Mouse (Mus musculus): ENCODE measurements around the gene Myrfl. TPM values are rescaled to one million over a fixed set of nuclear protein-coding genes. Genes with fewer than 3 reads are reported as not detected.

Gene Myrfl
- polyA plus RNA-seq, 1 experiment = 0.02 TPM

DNA sequence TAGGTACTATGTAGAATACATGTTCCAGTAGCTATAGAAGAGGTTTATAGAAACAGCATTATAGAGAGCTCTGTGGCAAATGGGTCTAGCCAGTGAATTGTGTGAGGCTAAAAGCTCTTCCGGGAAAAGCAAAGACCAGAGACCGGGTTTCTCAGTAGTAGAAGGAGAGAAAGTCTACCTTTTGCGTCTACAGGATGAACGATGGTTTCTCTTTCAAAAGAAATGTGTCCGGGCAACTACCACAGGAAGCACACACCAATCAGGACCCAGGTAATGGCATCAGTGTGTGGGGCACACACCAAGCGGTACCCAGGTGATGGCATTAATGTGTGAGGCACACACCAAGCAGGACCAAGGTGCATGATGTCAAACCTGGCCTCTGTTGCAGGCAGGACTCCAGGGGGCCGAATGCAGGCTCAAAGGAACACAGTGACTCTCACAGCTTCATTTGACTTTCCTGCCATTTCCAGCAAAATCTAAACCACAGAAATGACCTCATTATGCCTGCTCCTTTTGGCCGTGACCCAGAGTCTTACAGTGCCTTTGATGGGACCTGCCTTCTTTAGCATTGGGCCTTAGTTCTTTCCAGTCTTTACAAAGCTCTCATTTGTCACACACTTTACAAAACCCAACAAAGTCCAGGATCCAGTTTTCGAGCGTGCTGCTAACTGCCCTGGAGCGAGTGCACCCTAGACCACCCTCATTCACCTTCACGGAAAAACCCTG, 1.4 kb downstream of the Myrfl start:
- H3K4me3 ChIP-seq (ENCODE audit: extremely low read depth, insufficient read depth, insufficient read length) = no peak overlapping the region
- no peaks in the 10 kb centered on the region for H3K27me3 ChIP-seq (ENCODE audit: control insufficient read depth, insufficient read depth, low read length)
- WGBS = 91% methylated on average over 12 of the region's 12 CpGs
- no peak for TF ChIP-seq POLR2A (IDR thresholded peaks at IDR 0.05; ENCODE audit: low read depth, low read length)
- TF ChIP-seq CTCF (IDR thresholded peaks at IDR 0.05; ENCODE audit: extremely low read depth, insufficient read depth, insufficient read length, insufficient replicate concordance) = no peak
- no peak overlapping the region for H3K27ac ChIP-seq (ENCODE audit: insufficient read depth, low read length)
- DNase-seq (ENCODE audit: low read depth in 1 of 2, low spot score in 2 of 2) = no peak
- H3K36me3 ChIP-seq (ENCODE audit: control insufficient read depth, insufficient read depth, low read length) = no peaks in the 10 kb centered on the region
- no peaks in the 10 kb centered on the region for H3K4me1 ChIP-seq (ENCODE audit: control insufficient read depth, insufficient read depth, insufficient read length)

DNA sequence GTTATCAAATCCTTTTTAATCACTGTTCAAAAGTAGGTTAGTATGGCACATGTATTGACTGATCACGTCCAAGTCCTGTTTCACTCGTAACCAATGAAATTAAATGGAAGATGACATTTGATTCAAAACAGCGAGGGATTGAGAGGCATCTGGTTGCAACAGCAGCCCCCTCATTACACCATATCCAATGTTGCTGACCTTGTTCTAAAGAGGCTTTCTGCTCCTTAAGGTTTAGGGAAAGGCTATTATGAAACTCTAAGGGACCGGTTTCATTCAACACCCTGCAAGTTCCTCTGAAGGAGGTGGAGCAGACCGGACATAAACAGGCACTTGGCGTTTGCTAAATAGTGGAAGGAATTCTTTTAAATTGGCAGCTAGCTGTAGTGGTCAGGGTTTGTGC, 2.2 kb downstream of the Myrfl start:
- WGBS = 85% methylated on average over 6 of the region's 6 CpGs
- Histone ChIP-seq H3K4me3 (ENCODE audit: extremely low read depth, insufficient read depth, insufficient read length) (no peak overlapping the region), H3K27ac (ENCODE audit: insufficient read depth, low read length) (no peak overlapping the region), H3K36me3 (ENCODE audit: control insufficient read depth, insufficient read depth, low read length) (no peaks in the 10 kb centered on the region), H3K27me3 (ENCODE audit: control insufficient read depth, insufficient read depth, low read length) (no peaks in the 10 kb centered on the region), H3K4me1 (ENCODE audit: control insufficient read depth, insufficient read depth, insufficient read length) (no peaks in the 10 kb centered on the region)
- no peak for TF ChIP-seq POLR2A (IDR thresholded peaks at IDR 0.05; ENCODE audit: low read depth, low read length)
- no peak for TF ChIP-seq CTCF (IDR thresholded peaks at IDR 0.05; ENCODE audit: extremely low read depth, insufficient read depth, insufficient read length, insufficient replicate concordance)
- no peak for DNase-seq (ENCODE audit: low read depth in 1 of 2, low spot score in 2 of 2)

DNA sequence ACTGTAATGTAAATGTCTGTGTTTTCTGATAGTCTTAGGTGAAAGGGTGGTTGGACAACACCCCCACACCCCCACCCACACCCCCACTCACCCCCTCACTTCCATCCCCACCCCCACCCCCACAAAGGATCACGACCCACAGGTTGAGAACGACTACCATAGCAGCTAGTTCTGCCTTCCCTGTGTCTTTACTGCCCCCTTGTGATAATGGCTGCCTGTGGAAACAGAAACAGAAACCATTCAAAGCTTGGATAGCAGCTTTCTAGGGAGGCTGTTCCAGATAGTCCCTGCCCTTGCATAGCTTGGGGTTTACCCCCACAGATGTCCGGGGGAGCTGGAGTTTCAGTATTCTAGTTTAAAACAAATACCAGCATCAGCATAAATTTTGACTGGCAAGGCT, 3.0 kb downstream of the Myrfl start:
- TF ChIP-seq CTCF (IDR thresholded peaks at IDR 0.05; ENCODE audit: extremely low read depth, insufficient read depth, insufficient read length, insufficient replicate concordance) (no peak), POLR2A (IDR thresholded peaks at IDR 0.05; ENCODE audit: low read depth, low read length) (no peak)
- no peak overlapping the region for H3K4me3 ChIP-seq (ENCODE audit: extremely low read depth, insufficient read depth, insufficient read length)
- DNase-seq (ENCODE audit: low read depth in 1 of 2, low spot score in 2 of 2) = no peak

DNA sequence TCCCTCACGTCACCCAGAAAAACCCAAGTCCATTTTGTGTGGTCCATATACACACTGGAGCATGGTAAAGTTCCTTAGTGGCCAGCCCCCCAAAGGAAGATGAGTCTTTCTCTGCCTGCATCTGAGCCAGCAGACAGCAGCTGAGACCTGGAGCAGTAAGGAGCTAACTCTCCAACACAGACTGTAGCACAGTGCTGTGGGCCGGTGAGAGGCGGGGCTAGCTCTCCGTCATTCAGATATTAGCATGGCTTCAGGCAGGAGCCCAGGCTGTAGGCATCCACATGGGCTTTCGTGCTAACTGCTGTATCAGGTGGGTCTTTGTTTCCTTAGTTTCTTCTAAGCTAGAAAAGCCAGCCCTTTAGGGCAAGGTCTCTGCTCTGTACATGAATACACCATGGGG, 6.1 kb downstream of the Myrfl start:
- no peaks in the 10 kb centered on the region for H3K4me1 ChIP-seq (ENCODE audit: control insufficient read depth, insufficient read depth, insufficient read length)
- TF ChIP-seq CTCF (IDR thresholded peaks at IDR 0.05; ENCODE audit: extremely low read depth, insufficient read depth, insufficient read length, insufficient replicate concordance) (no peak), POLR2A (IDR thresholded peaks at IDR 0.05; ENCODE audit: low read depth, low read length) (no peak)
- no peak for DNase-seq (ENCODE audit: low read depth in 1 of 2, low spot score in 2 of 2)
- no peaks in the 10 kb centered on the region for H3K27me3 ChIP-seq (ENCODE audit: control insufficient read depth, insufficient read depth, low read length)
- 79% methylated on average over 5 of the region's 5 CpGs for WGBS
- H3K36me3 ChIP-seq (ENCODE audit: control insufficient read depth, insufficient read depth, low read length) = no peaks in the 10 kb centered on the region
- H3K4me3 ChIP-seq (ENCODE audit: extremely low read depth, insufficient read depth, insufficient read length) = no peak overlapping the region
- H3K27ac ChIP-seq (ENCODE audit: insufficient read depth, low read length) = no peak overlapping the region

More for the DNA sequence above, 3.0 kb downstream of the Myrfl start:
- WGBS = 8% methylated on average over 3 of the region's 3 CpGs
- Histone ChIP-seq H3K27ac (ENCODE audit: insufficient read depth, low read length) (no peak overlapping the region), H3K27me3 (ENCODE audit: control insufficient read depth, insufficient read depth, low read length) (no peaks in the 10 kb centered on the region), H3K4me1 (ENCODE audit: control insufficient read depth, insufficient read depth, insufficient read length) (no peaks in the 10 kb centered on the region), H3K36me3 (ENCODE audit: control insufficient read depth, insufficient read depth, low read length) (no peaks in the 10 kb centered on the region)

DNA sequence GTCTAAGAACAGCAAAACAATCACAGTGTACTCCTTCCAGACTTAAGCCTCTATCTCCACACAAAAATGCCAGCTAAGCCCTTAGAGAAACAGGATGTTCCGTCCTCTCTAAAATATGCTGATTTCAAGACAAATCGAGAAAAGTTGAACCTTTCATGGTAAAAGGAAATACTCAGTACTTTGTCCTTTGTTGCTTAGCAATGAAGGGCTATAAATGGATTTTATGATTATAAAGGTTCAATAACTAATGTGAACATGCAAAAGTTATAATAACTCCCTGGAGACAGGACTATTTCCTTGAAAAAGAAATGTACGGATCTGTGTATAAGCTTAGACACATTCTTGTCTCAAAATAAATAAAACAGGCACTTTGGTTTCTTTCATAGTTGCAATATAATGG, 12.2 kb downstream of the Myrfl start:
- 72% methylated on average over 3 of the region's 3 CpGs for WGBS

DNA sequence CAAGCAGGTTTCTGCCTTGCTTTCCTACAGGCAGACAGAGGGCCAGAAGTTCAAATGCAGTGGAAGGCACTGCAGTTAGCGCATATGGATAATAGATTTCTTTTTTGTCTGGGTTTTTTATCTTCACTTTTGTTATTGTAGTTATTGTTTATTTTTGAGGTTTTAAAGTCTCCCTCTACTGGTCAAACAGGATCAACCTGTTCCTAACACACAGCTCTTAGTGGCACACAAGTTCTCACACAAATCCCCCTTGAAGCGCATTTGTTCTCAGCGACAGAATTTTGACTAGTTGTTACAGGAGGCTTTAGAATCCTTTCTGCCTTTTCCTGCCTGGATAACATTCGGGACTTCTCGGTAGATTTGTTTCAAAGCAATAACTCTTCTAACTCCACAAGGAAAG, 13.2 kb downstream of the Myrfl start:
- WGBS = 81% methylated on average over 5 of the region's 5 CpGs
- DNase-seq (ENCODE audit: low read depth in 1 of 2, low spot score in 2 of 2) = no peak
- H3K27ac ChIP-seq (ENCODE audit: insufficient read depth, low read length) = no peak overlapping the region
- no peaks in the 10 kb centered on the region for H3K27me3 ChIP-seq (ENCODE audit: control insufficient read depth, insufficient read depth, low read length)
- no peaks in the 10 kb centered on the region for H3K4me1 ChIP-seq (ENCODE audit: control insufficient read depth, insufficient read depth, insufficient read length)
- no peak overlapping the region for H3K4me3 ChIP-seq (ENCODE audit: extremely low read depth, insufficient read depth, insufficient read length)
- no peak for TF ChIP-seq POLR2A (IDR thresholded peaks at IDR 0.05; ENCODE audit: low read depth, low read length)
- TF ChIP-seq CTCF (IDR thresholded peaks at IDR 0.05; ENCODE audit: extremely low read depth, insufficient read depth, insufficient read length, insufficient replicate concordance) = no peak
- H3K36me3 ChIP-seq (ENCODE audit: control insufficient read depth, insufficient read depth, low read length) = no peaks in the 10 kb centered on the region

More for the DNA sequence above, 12.2 kb downstream of the Myrfl start:
- Histone ChIP-seq H3K4me1 (ENCODE audit: control insufficient read depth, insufficient read depth, insufficient read length) (no peaks in the 10 kb centered on the region), H3K27ac (ENCODE audit: insufficient read depth, low read length) (no peak overlapping the region), H3K36me3 (ENCODE audit: control insufficient read depth, insufficient read depth, low read length) (no peaks in the 10 kb centered on the region), H3K27me3 (ENCODE audit: control insufficient read depth, insufficient read depth, low read length) (no peaks in the 10 kb centered on the region), H3K4me3 (ENCODE audit: extremely low read depth, insufficient read depth, insufficient read length) (no peak overlapping the region)
- TF ChIP-seq CTCF (IDR thresholded peaks at IDR 0.05; ENCODE audit: extremely low read depth, insufficient read depth, insufficient read length, insufficient replicate concordance) (no peak), POLR2A (IDR thresholded peaks at IDR 0.05; ENCODE audit: low read depth, low read length) (no peak)
- no peak for DNase-seq (ENCODE audit: low read depth in 1 of 2, low spot score in 2 of 2)

DNA sequence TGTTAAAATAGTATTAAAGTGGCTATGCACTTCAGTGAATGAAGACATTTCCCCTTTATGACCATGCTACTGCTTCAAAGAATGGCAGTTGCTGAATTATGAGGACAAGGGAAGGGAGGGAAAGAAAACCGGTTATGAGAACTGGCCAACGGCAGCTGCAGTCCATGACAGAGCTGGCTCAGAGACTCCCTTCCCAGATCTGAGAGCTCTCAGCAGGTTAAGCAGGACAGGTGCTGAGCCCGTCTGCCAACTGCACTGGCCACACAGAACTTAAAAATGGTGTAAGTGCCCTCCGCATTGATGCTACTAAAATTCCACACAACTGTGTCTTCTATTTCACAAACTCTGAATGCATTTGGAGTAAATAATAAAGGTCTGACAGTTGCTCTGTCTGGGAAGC, 19.3 kb downstream of the Myrfl start:
- DNase-seq (ENCODE audit: low read depth in 1 of 2, low spot score in 2 of 2) = no peak
- no peaks in the 10 kb centered on the region for H3K4me1 ChIP-seq (ENCODE audit: control insufficient read depth, insufficient read depth, insufficient read length)
- H3K27ac ChIP-seq (ENCODE audit: insufficient read depth, low read length) = no peak overlapping the region
- H3K36me3 ChIP-seq (ENCODE audit: control insufficient read depth, insufficient read depth, low read length) = no peaks in the 10 kb centered on the region
- no peaks in the 10 kb centered on the region for H3K27me3 ChIP-seq (ENCODE audit: control insufficient read depth, insufficient read depth, low read length)
- H3K4me3 ChIP-seq (ENCODE audit: extremely low read depth, insufficient read depth, insufficient read length) = no peak overlapping the region
- TF ChIP-seq CTCF (IDR thresholded peaks at IDR 0.05; ENCODE audit: extremely low read depth, insufficient read depth, insufficient read length, insufficient replicate concordance) = no peak
- no peak for TF ChIP-seq POLR2A (IDR thresholded peaks at IDR 0.05; ENCODE audit: low read depth, low read length)
- 89% methylated on average over 4 of the region's 4 CpGs for WGBS
